Mouse (Mus musculus): ENCODE measurements at regions not wholly inside any gene's neighbourhood (a gene's known extent, or its start where the extent isn't known, plus 50 kb on each side); places are given as distances from the start of the nearest gene placed in this dataset.

GRCm38 (mm10) chr15:64504751-64505150 is 312.7 kb upstream of the Gm21798 start:
- H3K9ac ChIP-seq (ENCODE audit: control insufficient read depth, low read depth, low read length, poor library complexity, severe bottlenecking): no peak overlapping the region
- no peaks in the 10 kb centered on the region for H3K9me3 ChIP-seq (replicated peaks; ENCODE audit: insufficient read depth, low read length)
- no peak for TF ChIP-seq CTCF (IDR thresholded peaks at IDR 0.05 in 2 of 3, conservative IDR thresholded peaks at IDR 0.05 in 1 of 3; ENCODE audit: control insufficient read depth in 1 of 3, insufficient read depth in 1 of 3, low read depth in 2 of 3, low read length in 3 of 3, poor library complexity in 1 of 3, severe bottlenecking in 1 of 3)
- TF ChIP-seq POLR2AphosphoS2 (IDR thresholded peaks at IDR 0.05; ENCODE audit: low read length): no peak
- TF ChIP-seq SMC3 (IDR thresholded peaks at IDR 0.05; ENCODE audit: low read depth, low read length): no peak
- peaks cover 1 to 2% of the 10 kb centered on the region in 2 experiments; a peak in 1 of 4 replicates for H3K27me3 ChIP-seq (ENCODE audit: control insufficient read depth in 1 of 2, insufficient read depth in 2 of 2, low read length in 2 of 2)
- H3K79me2 ChIP-seq (ENCODE audit: control insufficient read depth, insufficient read depth, low read length, poor library complexity): no peaks in the 10 kb centered on the region
- no peak overlapping the region for H3K4me3 ChIP-seq (ENCODE audit: control insufficient read depth in 1 of 2, insufficient read depth in 1 of 2, low read depth in 2 of 2, low read length in 2 of 2)
- no peaks in the 10 kb centered on the region for H3K36me3 ChIP-seq (ENCODE audit: control insufficient read depth in 1 of 2, insufficient read depth in 2 of 2, low read length in 2 of 2)
- no peak for DNase-seq (ENCODE audit: low read depth, low spot score)
- H3K27ac ChIP-seq (ENCODE audit: control insufficient read depth, low read depth, low read length): no peak overlapping the region
- H3K4me1 ChIP-seq (ENCODE audit: control insufficient read depth in 1 of 2, insufficient read depth in 2 of 2, low read length in 2 of 2): no peaks in the 10 kb centered on the region

DNA sequence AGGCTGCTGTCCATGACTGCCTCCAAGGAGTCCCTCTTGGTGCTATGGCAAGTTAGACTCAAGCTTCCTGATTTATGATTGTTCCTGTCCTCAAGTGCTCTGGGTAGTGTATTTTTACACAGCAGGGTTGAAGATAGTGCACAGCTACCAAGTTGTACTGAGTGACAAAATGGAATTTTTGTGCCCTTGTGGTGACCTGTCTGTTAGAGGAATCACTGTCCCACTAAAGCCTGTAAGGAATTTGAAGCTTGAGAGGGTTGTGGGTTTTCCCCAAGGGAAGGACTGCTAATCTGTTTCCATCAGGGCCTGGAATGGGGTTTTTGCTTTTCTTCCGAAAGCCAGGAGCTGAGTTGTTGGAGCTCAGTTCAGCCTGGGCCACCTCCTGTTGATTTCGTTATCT is 306.8 kb upstream of the Gm21798 start:
- Histone ChIP-seq H3K4me1 (ENCODE audit: control insufficient read depth in 1 of 2, insufficient read depth in 2 of 2, low read length in 2 of 2) (no peaks in the 10 kb centered on the region), H3K79me2 (ENCODE audit: control insufficient read depth, insufficient read depth, low read length, poor library complexity) (no peaks in the 10 kb centered on the region), H3K9ac (ENCODE audit: control insufficient read depth, low read depth, low read length, poor library complexity, severe bottlenecking) (no peak overlapping the region), H3K4me3 (ENCODE audit: control insufficient read depth in 1 of 2, insufficient read depth in 1 of 2, low read depth in 2 of 2, low read length in 2 of 2) (no peak overlapping the region), H3K27ac (ENCODE audit: control insufficient read depth, low read depth, low read length) (no peak overlapping the region), H3K9me3 (replicated peaks; ENCODE audit: insufficient read depth, low read length) (no peaks in the 10 kb centered on the region), H3K36me3 (ENCODE audit: control insufficient read depth in 1 of 2, insufficient read depth in 2 of 2, low read length in 2 of 2) (no peaks in the 10 kb centered on the region), H3K27me3 (ENCODE audit: control insufficient read depth in 1 of 2, insufficient read depth in 2 of 2, low read length in 2 of 2) (0 out of 4 replicates have a peak, but pooled peaks cover 0 to 2% of the 10 kb centered on the region in 2 experiments)
- DNase-seq (ENCODE audit: low read depth, low spot score): no peak
- TF ChIP-seq RCOR1 (IDR thresholded peaks at IDR 0.05; ENCODE audit: low read depth, low read length) (no peak), MYC (IDR thresholded peaks at IDR 0.05; ENCODE audit: low read depth, low read length) (no peak), ZMIZ1 (IDR thresholded peaks at IDR 0.05; ENCODE audit: low read depth, low read length) (no peak), ZKSCAN1 (IDR thresholded peaks at IDR 0.05; ENCODE audit: low read depth, low read length) (no peak), E2F4 (IDR thresholded peaks at IDR 0.05; ENCODE audit: borderline replicate concordance, low read depth, low read length) (no peak), CTCF (IDR thresholded peaks at IDR 0.05 in 2 of 3, conservative IDR thresholded peaks at IDR 0.05 in 1 of 3; ENCODE audit: control insufficient read depth in 1 of 3, insufficient read depth in 1 of 3, low read depth in 2 of 3, low read length in 3 of 3, poor library complexity in 1 of 3, severe bottlenecking in 1 of 3) (no peak), ELF1 (IDR thresholded peaks at IDR 0.05; ENCODE audit: low read depth, low read length) (no peak), KAT2A (conservative IDR thresholded peaks at IDR 0.05; ENCODE audit: low read depth, low read length) (no peak), EP300 (IDR thresholded peaks at IDR 0.05; ENCODE audit: low read depth in 1 of 2, low read length in 2 of 2) (no peak), UBTF (IDR thresholded peaks at IDR 0.05; ENCODE audit: borderline replicate concordance, insufficient read depth, low read depth, low read length) (no peak), CHD2 (IDR thresholded peaks at IDR 0.05; ENCODE audit: low read length) (no peak)

GRCm38 (mm10) chr15:64511176-64511575 is 306.3 kb upstream of the Gm21798 start:
- Histone ChIP-seq H3K4me3 (ENCODE audit: control insufficient read depth in 1 of 2, insufficient read depth in 1 of 2, low read depth in 2 of 2, low read length in 2 of 2) (no peak overlapping the region), H3K79me2 (ENCODE audit: control insufficient read depth, insufficient read depth, low read length, poor library complexity) (no peaks in the 10 kb centered on the region), H3K27ac (ENCODE audit: control insufficient read depth, low read depth, low read length) (no peak overlapping the region), H3K9ac (ENCODE audit: control insufficient read depth, low read depth, low read length, poor library complexity, severe bottlenecking) (no peak overlapping the region), H3K36me3 (ENCODE audit: control insufficient read depth in 1 of 2, insufficient read depth in 2 of 2, low read length in 2 of 2) (no peaks in the 10 kb centered on the region), H3K4me1 (ENCODE audit: control insufficient read depth in 1 of 2, insufficient read depth in 2 of 2, low read length in 2 of 2) (no peaks in the 10 kb centered on the region), H3K9me3 (replicated peaks; ENCODE audit: insufficient read depth, low read length) (no peaks in the 10 kb centered on the region), H3K27me3 (ENCODE audit: control insufficient read depth in 1 of 2, insufficient read depth in 2 of 2, low read length in 2 of 2) (0 out of 4 replicates have a peak, but pooled peaks cover 0 to 2% of the 10 kb centered on the region in 2 experiments)
- no peak for TF ChIP-seq ETS1 (IDR thresholded peaks at IDR 0.05; ENCODE audit: low read depth, low read length)
- DNase-seq (ENCODE audit: low read depth, low spot score): no peak

Data from MEL (cell line).